In genomic region chrX:103321146-103321545, GRCm38 (mm10) we compare ENCODE assay signal across 11 mouse cellular contexts. TPM values are rescaled to one million over a fixed set of nuclear protein-coding genes. Genes with fewer than 3 reads are reported as not detected.
DNase-seq lines count a peak whose midpoint lies in the region; ATAC-seq and TF ChIP-seq lines count a peak whose summit lies in the region.
"Had no signal": no experiment of that assay in that cellular context is flagged by ENCODE, and none has a peak within 500 bp of the region (broad histone marks: within the 10 kb centered on the region; RNA-seq: fewer than 3 reads in every experiment).

Gene Cdx4 (plus strand): TSS chrX:103321398.

- DNase-seq in kidney, postnatal 0 days (ENCODE audit: low spot score), result no peak
- no peak for DNase-seq in kidney, adult 11 months
- DNase-seq in hindbrain, postnatal 0 days (ENCODE audit: low spot score), result no peak
- no peak for DNase-seq in neural tube, embryonic 11.5 days (ENCODE audit: low spot score)
- no peak for DNase-seq in frontal cortex, postnatal 25 days (ENCODE audit: low spot score in 2 of 2)
- DNase-seq in right cerebral cortex, postnatal 10 days (ENCODE audit: low spot score in 2 of 2), result no peak
- DNase-seq: thymus, adult 2 months had no signal

- no peaks in the 10 kb centered on the region for H3K9me3 ChIP-seq in kidney, postnatal 0 days (replicated peaks; ENCODE audit: low read length)
- H3K9me3 ChIP-seq in embryonic facial prominence, embryonic 13.5 days, result no peaks in the 10 kb centered on the region
- no peaks in the 10 kb centered on the region for H3K9me3 ChIP-seq in hindbrain, postnatal 0 days (ENCODE audit: low read length)
- no peaks in the 10 kb centered on the region for H3K9me3 ChIP-seq in neural tube, embryonic 11.5 days (ENCODE audit: control insufficient read depth, low read length)

- H3K4me1 ChIP-seq in kidney, postnatal 0 days (replicated peaks; ENCODE audit: insufficient read depth, low read length), result no peaks in the 10 kb centered on the region
- no peaks in the 10 kb centered on the region for H3K4me1 ChIP-seq in embryonic facial prominence, embryonic 13.5 days
- H3K4me1 ChIP-seq in hindbrain, postnatal 0 days (ENCODE audit: insufficient read depth, low read length), result no peaks in the 10 kb centered on the region
- H3K4me1 ChIP-seq in neural tube, embryonic 11.5 days (ENCODE audit: control insufficient read depth, insufficient read depth, low read length), result no peaks in the 10 kb centered on the region

- H3K4me2 ChIP-seq in kidney, postnatal 0 days (ENCODE audit: low read length), result peak within 1 kb of the TSS; percentile 32
- peak within 1 kb of the TSS; percentile 43 for H3K4me2 ChIP-seq in embryonic facial prominence, embryonic 13.5 days
- H3K4me2 ChIP-seq in hindbrain, postnatal 0 days (ENCODE audit: low read depth, low read length), result peak within 1 kb of the TSS; percentile 47
- peak within 1 kb of the TSS; percentile 18 for H3K4me2 ChIP-seq in neural tube, embryonic 11.5 days (ENCODE audit: low read depth)

- no peaks in the 10 kb centered on the region for H3K36me3 ChIP-seq in kidney, postnatal 0 days (ENCODE audit: insufficient read depth, low read length)
- H3K36me3 ChIP-seq in embryonic facial prominence, embryonic 13.5 days, result no peaks in the 10 kb centered on the region
- no peaks in the 10 kb centered on the region for H3K36me3 ChIP-seq in hindbrain, postnatal 0 days (ENCODE audit: insufficient read depth, low read length)
- no peaks in the 10 kb centered on the region for H3K36me3 ChIP-seq in neural tube, embryonic 11.5 days (ENCODE audit: control insufficient read depth, insufficient read depth, low read length)

- WGBS in kidney, postnatal 0 days, result 21% methylated on average over 13 of the region's 13 CpGs
- 20% methylated on average over 13 of the region's 13 CpGs for WGBS in embryonic facial prominence, embryonic 13.5 days
- WGBS in hindbrain, postnatal 0 days, result 33% methylated on average over 13 of the region's 13 CpGs
- 22% methylated on average over 13 of the region's 13 CpGs for WGBS in neural tube, embryonic 11.5 days

- no peak for TF ChIP-seq CTCF in kidney, postnatal 0 days (IDR thresholded peaks at IDR 0.05; ENCODE audit: low read depth)
- TF ChIP-seq CTCF in hindbrain, postnatal 0 days (IDR thresholded peaks at IDR 0.05; ENCODE audit: low read depth), result no peak

- no peak for ATAC-seq in kidney, postnatal 0 days (replicated peaks; ENCODE audit: low FRiP score, low read depth)
- no peak for ATAC-seq in embryonic facial prominence, embryonic 13.5 days (ENCODE audit: insufficient number of reproducible peaks, insufficient read depth, low FRiP score, low TSS enrichment, low read depth)
- ATAC-seq in hindbrain, postnatal 0 days, result no peak
- ATAC-seq in neural tube, embryonic 11.5 days (ENCODE audit: insufficient read depth, low FRiP score, low TSS enrichment), result no peak
- ATAC-seq in frontal cortex, adult (ENCODE audit: low TSS enrichment), result no peak

- H3K27me3 ChIP-seq in kidney, postnatal 0 days (ENCODE audit: insufficient read depth, low read length), result peaks cover 21% of the 10 kb centered on the region
- peaks cover 88% of the 10 kb centered on the region for H3K27me3 ChIP-seq in embryonic facial prominence, embryonic 13.5 days
- H3K27me3 ChIP-seq in hindbrain, postnatal 0 days (ENCODE audit: insufficient read depth, low read length), result peaks cover 23% of the 10 kb centered on the region
- peaks cover 39% of the 10 kb centered on the region for H3K27me3 ChIP-seq in neural tube, embryonic 11.5 days (ENCODE audit: control insufficient read depth, insufficient read depth, low read length)

- H3K4me3 ChIP-seq in kidney, postnatal 0 days (replicated peaks; ENCODE audit: low read depth, low read length), result 0 out of 2 replicates have a peak within 1 kb of the TSS, but pooled peaks have one; percentile 2
- peak within 1 kb of the TSS; percentile 17; the same call in 1 of the 2 replicates for H3K4me3 ChIP-seq in embryonic facial prominence, embryonic 13.5 days
- peak within 1 kb of the TSS; percentile 22 for H3K4me3 ChIP-seq in hindbrain, postnatal 0 days (ENCODE audit: low read length)
- no peak within 1 kb of the TSS for H3K4me3 ChIP-seq in neural tube, embryonic 11.5 days (ENCODE audit: low read depth, low read length)
- H3K4me3 ChIP-seq: myocyte had no signal

- H3K27ac ChIP-seq in kidney, postnatal 0 days, result no peak within 1 kb of the TSS
- no peak within 1 kb of the TSS for H3K27ac ChIP-seq in embryonic facial prominence, embryonic 13.5 days
- no peak within 1 kb of the TSS for H3K27ac ChIP-seq in hindbrain, postnatal 0 days
- no peak within 1 kb of the TSS for H3K27ac ChIP-seq in neural tube, embryonic 11.5 days (ENCODE audit: low read depth, low read length)

- H3K9ac ChIP-seq in kidney, postnatal 0 days (ENCODE audit: low read depth, low read length), result no peak within 1 kb of the TSS
- H3K9ac ChIP-seq in embryonic facial prominence, embryonic 13.5 days, result no peak within 1 kb of the TSS
- H3K9ac ChIP-seq in hindbrain, postnatal 0 days (replicated peaks; ENCODE audit: low read length), result no peak within 1 kb of the TSS
- H3K9ac ChIP-seq in neural tube, embryonic 11.5 days (ENCODE audit: low read length), result no peak within 1 kb of the TSS

RNA-seq across cellular contexts. Expression of gene Cdx4, which starts in this region (rescaled TPM):
- polyA plus RNA-seq in kidney, postnatal 0 days (2015; fragmentation: Nextera tagmentation; extraction: Ambion mirVana), result not detected in 2 replicates
- polyA plus RNA-seq in embryonic facial prominence, embryonic 13.5 days (2015; fragmentation: Nextera tagmentation; extraction: Ambion mirVana), result not detected in 2 replicates
- total RNA-seq in hindbrain, postnatal 0 days (2014; rRNA removed), result not detected in 2 replicates
- polyA plus RNA-seq in hindbrain, postnatal 0 days (2015; fragmentation: Nextera tagmentation; extraction: Ambion mirVana), result not detected in 2 replicates
- polyA plus RNA-seq in neural tube, embryonic 11.5 days (2014; fragmentation: Nextera tagmentation; extraction: Ambion mirVana), result not detected in 2 replicates
- total RNA-seq: left cerebral cortex, postnatal 4 days had no signal
- polyA plus RNA-seq: myocyte; thymus, adult 2 months had no signal
